Mouse (Mus musculus) NIH3T3 (cell line): ENCODE results near the gene Acot7.
A peak's percentile ranks its signal among the peaks of the same experiment; 100 is the strongest.

ENCODE experiments used
- DNase-seq: peaks from one replicate; pipeline ENCODE4 v3.0.0-alpha.2; 2012; ENCODE audit warnings: low read depth

Gene Acot7

DNA sequence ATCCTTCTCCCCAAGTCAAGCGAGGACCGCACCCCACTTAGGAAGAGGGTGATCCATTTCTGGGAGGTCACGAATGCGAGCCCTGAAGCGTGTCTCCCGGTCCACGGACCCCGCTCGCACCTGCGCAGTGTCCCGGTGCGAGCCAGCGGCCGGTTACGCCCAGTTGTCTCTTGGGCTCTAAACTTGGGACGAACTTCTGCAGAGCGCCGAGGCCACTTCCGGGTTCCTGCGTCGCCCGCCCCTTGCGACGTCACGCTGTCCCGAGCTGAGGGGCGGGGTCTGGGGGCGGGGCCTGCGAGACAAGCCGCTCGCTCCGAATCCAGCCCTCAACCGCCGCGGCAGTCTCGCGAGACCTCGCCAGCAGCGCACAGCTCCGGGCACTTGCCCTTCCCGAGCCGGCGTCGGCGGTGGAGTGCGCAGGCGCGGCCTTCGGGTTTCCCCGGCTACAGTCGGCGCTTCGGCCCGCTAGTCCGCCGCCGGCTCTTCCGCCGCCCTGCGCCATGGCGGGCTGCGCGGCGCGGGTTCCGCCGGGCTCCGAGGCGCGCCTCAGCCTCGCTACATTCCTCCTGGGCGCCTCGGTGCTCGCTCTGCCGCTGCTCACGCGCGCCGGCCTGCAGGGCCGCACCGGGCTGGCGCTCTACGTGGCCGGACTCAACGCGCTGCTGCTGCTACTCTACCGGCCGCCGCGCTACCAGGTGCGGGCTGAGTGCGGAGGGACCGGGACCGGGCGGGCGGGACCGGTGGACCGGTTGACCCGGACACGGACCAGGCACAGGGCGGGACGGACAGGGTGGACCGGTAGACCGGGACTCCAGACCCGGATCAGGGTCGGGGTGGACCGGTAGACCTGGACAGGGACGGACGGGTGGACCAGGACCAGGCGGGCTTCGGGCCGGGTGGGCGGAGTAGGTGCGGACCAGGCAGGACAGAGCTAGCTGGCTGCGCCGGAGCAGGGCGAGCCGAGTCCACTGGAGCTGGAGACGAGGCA lies 119.2 kb downstream of the Acot7 start, which contains the start of gene Icmt:
Icmt (plus strand) TSS at position 354 of the 988 bp plus-strand sequence.
- peak; percentile 99 for DNase-seq

DNA sequence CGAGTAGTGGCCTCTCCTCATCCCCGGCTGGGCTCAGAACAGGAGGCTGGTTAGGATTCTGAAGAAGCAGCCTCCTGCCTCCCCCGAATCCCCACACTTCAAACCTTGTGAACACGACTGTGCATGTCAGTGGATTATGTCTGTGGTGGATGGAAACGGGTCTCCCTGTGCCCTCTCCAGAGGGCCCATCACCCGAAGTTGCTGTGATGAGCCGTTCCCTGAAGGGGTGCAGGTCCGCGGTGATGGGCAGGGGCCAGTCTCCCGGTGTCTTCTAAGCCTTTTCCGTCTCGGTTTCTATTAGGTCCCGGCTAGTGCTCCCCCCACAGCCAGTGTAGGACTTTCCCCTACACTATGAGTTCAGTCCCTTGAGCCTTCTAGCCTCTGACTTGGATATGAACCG lies 120.9 kb downstream of the Acot7 start:
- DNase-seq = no peak

DNA sequence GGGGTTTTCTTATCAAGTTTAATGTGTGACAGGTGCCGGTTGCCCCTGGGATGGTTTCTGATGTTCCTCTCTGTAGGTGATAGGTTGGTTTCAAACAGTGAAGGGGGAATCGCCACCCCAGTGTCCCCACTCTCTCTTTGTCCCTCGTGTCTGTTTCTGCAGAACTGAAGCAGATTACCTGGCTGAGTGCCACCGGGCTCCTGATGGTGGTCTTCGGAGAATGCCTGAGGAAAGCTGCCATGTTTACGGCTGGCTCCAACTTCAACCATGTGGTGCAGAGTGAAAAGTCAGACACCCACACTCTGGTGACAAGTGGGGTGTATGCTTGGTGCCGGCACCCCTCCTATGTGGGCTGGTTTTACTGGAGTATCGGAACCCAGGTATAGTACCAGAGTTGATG lies 122.4 kb downstream of the Acot7 start:
- no peak for DNase-seq

DNA sequence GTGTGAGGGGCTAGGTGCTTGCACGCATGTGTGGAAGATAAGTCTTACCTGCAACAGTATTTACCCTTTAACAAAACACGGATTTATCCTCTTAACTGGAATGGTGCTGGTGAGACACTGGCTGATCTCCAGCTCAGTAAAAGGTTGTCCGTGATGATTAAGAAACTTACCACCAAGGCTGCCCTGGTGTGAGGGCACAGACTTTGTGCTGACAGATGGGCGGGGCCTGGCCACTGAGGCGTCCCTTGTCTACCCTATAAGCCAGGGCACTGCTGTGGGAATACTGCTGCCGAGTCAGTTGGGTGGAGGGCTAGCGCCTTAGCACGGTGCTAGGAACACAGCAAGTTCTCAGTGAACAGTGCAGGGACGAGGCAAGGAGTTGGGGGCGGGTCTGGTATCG lies 124.1 kb downstream of the Acot7 start:
- no peak for DNase-seq

DNA sequence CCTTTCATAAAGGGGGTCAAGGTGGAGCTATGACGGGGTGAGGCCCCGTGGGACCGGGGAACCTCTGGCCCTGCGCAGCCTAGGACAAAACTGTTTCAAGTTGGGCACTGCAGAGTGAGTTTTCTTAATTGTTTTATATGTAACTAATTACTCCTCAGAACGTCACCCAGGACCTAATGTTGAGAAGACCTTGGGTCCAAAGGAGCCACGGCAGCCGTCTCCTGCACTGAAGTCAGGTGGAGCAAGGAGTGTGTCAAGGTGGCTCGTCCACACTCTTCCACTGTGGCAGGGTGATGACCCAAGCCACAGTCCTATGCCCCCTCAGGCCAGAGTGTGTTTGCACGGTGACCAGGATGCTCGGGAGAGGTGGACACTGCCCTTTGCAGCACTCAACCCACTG lies 125.2 kb downstream of the Acot7 start:
- no peak for DNase-seq

DNA sequence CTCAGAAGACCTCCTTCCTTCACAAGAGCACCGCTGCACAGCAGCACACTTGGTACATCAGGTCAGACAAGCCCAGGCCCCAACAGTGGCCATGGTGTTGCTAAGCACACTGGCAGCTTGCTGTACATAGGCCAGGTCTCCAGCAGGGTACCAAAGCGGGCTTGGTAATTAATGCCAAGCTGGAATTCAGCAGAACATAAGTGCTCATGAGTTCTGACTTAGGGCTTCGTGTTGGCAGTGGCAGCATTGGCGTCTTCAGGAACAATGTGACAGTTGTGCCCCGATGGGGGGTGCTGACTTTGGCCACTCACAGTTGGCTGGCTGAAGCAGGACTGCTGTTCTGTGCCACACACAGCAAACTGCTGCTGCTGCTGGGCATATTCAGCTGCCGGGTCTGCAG lies 126.8 kb downstream of the Acot7 start:
- no peak for DNase-seq

DNA sequence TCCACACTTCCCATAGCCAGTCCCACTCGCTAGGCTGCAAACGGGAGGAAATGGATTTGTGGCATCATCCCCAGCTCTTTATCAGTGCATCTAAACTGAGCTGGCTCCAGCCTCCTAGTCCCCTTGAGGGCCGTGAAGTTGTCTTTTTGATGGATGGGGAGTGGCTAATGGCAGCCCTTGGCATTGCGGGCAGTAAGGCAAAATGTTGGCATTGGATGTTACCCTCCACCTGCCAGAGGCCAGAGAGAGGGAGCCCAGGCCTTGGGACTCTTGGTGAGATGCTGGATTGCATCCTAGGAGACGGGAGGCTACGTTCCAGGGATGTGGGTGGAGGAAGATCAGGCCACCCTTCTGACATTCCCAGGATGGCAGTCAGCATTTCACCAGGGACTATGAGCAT lies 128.1 kb downstream of the Acot7 start:
- DNase-seq = no peak

DNA sequence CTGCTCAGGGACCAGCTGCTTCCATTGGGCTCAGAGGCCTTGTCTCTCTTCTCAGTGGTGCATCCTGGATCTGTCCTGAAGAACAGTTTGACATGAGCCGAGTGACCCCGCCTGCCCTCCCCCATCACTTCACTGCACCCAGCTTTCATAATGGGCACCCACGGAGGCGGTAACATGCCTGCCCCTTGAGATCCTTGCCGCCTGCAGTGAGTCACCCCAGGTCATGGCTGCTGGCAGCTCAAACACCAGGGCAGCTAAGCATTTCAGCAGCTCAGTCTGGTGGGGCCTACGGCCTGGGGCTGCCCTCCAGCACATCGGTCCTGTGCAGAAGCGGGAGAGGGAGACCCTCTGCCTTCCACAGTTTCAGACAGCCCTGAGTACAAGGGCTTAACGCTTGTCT lies 129.6 kb downstream of the Acot7 start:
- DNase-seq = no peak

DNA sequence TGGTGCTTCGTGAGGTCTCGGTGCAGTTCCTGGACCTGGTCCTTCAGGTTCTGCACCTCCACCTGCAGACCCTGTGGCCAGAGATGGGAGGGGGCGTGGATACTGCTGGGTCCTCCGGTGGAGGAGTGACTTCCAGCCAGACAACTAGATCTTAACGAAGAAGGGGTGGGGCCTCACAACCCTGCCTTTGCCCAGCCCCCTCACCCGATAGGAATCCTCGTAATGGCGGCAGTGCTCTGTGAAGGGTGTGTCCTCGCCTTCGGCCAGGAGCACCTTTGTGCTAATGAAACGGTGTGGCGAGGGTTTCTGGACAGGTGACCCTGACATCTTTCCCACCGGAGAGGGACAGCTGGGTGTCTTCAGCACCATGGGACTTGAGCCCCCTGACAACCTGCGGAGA lies 134.3 kb downstream of the Acot7 start:
- no peak for DNase-seq

DNA sequence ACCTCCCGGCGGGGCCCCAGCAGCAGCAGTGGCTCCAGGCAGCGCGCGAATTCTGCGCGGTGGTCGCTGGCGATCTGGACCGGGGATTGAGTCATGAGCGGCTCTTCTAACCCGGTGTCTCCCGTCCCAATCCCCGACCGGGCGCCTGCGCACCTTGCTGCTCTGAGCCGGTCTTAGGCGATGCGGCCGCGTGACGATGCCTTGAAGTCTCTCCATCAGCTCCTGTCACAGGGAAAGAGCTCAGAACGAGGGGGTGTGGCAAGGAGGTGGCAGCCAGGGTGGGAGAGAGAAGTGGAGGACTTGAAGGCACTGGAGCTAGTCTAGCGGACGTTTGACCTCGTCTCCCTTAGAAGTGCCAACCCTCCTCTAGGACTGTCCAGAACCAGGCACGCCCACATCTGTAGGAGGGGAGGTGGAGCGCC lies 135.3 kb downstream of the Acot7 start:
- no peak for DNase-seq

DNA sequence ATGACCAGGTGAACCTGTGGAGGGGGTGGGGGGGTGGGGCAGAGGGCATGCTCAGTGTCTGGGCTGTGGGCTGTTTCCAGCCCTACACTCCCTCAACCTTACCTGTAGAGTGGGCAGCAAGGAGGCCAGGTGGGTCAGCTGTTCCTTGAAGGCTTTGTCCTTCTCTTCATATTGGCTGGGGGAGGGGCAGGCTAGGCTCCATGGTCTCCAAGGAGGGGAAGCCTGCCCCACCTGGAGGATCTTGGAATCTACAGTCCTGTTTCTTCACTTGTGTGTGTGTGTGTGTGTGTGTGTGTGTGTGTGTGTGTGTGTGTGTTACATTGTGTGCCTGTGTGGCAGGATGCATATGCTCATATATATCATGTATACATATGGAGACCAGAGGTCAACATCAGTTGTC lies 136.0 kb downstream of the Acot7 start:
- peak; percentile 60 for DNase-seq

DNA sequence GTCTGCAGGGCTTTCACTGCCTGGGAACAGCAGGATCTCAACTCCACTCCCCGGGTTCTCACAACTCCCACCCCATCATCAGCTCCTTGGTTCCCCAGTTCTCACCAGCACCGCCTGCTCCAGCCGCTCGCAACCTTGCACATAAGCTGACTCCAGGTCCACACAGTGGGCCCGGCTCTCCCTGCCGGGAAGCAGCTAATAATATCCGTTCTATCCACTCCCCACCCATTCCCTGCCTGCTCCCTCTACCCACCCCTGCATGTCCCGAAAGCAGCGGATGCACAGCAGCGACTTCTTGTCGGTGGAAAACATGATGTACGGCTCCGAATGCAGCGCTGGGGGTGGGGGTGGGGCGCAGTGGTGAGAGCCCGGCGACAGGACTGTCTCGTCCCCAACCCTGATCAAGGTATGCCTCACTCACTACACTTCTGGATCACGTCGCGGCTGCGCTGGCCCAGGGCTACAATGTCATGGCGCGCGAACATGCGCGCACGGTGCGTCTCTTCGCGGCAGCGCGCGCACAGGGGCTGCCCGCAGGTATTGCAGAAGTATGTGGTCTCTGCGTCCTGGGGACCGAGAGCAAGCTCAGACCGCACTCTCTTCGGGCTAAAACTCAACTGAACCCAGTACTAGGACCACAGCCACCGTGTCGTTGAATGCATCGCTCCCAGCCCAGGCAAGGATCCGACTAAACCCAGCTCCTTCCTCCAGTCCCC lies 137.7 kb downstream of the Acot7 start:
- DNase-seq = no peak

DNA sequence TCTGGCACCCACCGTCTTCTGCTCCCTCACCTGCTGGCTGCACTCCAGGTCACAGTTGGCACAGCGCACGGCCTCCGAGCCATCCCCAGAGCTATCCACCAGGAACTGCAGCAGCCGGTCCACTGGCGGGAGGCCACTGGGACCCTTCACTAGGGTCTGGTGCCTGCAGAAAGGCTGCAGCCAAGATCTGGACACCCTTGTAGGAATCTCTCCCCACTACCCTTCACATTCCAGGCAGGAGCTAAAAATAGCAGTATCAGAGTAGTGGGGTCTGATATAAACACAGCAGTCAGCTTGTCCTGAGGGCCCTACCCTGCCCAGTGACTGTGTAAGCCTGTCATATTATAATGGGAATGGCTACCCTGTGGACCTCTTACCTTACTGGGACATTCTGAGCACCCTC lies 139.7 kb downstream of the Acot7 start:
- no peak for DNase-seq

DNA sequence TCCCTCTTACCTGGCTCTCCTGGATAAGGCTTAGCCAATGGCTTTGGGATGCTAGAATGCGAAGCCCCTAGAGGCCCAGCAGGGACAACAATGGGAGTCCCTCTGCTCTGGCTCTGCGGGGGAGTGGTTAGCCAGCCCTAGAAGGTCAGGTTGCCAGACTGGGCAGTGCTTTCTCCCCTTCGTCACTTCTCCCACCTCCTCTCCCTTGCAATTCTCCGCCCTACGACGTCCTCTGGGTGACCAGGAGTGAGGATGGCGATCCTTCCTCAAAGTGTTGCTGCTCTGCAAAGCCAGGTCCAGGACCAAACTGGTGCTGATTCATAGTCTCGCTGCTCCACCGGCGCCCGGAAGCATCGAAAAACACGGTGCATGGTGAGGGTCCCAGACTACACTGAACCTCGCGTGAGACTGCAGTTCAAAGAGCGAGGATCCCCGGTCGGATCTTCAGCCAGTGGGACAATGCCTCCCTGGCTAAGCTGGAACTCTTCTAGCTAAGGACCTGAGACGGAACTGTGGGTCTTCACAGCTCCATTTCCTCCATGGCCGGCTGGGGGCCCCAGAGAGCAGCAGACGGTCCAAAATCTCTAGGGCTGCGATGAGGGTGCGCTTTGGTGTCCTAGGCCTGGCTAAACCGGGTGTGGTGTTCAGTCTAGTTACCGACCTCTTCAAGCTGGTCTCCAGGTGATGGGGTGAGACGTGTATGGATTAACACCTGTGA lies 140.7 kb downstream of the Acot7 start, which contains the start of gene Rnf207:
Rnf207 (minus strand) TSS at position 477 of the 718 bp plus-strand sequence.
- peak; percentile 80 for DNase-seq
